Comparison of ENCODE assay signal across 20 mouse cellular contexts in the genomic region with DNA sequence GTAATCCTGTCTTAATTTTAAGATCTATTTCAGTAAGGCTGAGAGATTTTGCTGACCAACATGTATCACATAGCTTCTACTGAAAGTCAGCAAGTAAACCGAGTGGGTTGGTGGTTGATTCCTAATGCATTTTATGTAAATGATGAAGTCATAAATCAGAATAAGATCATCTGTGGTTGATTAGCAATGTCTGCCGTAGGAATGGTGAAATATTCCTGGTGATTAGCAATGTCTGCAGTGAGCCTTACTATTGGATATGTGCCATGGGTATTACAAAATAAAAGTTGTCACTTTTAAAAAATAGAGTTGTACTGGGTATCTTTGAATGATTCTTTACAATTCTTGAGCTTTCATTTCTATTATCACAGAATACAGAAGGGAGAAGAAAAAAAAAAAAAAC. TPM values are rescaled to one million over a fixed set of nuclear protein-coding genes. Genes with fewer than 3 reads are reported as not detected.
"Had no signal": no experiment of that assay in that cellular context is flagged by ENCODE, and none has a peak within 500 bp of the region (broad histone marks: within the 10 kb centered on the region; RNA-seq: fewer than 3 reads in every experiment).

No protein-coding gene starts in this region.

- H3K4me3 ChIP-seq: megakaryocyte, embryonic 14.5 days; midbrain, embryonic 13.5 days; midbrain, embryonic 15.5 days; myocyte; neural tube, embryonic 13.5 days; neural tube, embryonic 15.5 days had no signal

- H3K4me1 ChIP-seq: megakaryocyte, embryonic 14.5 days had no signal

- H3K27ac ChIP-seq: liver, embryonic 14.5 days; macrophage; midbrain, embryonic 13.5 days; midbrain, embryonic 15.5 days; neural tube, embryonic 13.5 days; neural tube, embryonic 15.5 days had no signal

- H3K4me2 ChIP-seq: midbrain, embryonic 11.5 days; midbrain, embryonic 13.5 days; midbrain, embryonic 15.5 days; neural tube, embryonic 13.5 days; neural tube, embryonic 15.5 days had no signal

- H3K9ac ChIP-seq: liver, embryonic 14.5 days; midbrain, embryonic 13.5 days; midbrain, embryonic 15.5 days; neural tube, embryonic 13.5 days; neural tube, embryonic 15.5 days had no signal

- H3K27me3 ChIP-seq: megakaryocyte, embryonic 14.5 days; midbrain, embryonic 13.5 days; midbrain, embryonic 15.5 days; neural tube, embryonic 13.5 days; neural tube, embryonic 15.5 days had no signal

- DNase-seq: lung, adult 2 months; lung, postnatal 14 days; retina, postnatal 1 day; right cerebral cortex, adult 18-20 months; right cerebral cortex, postnatal 25 days; right cerebral cortex, postnatal 4 days; spleen, adult 18-20 months; thymus, adult 18-20 months; thymus, postnatal 14 days; thymus, postnatal 36 days had no signal

- ATAC-seq: midbrain, embryonic 13.5 days; midbrain, embryonic 15.5 days had no signal

- H3K9me3 ChIP-seq: midbrain, embryonic 13.5 days; midbrain, embryonic 15.5 days; neural tube, embryonic 13.5 days; neural tube, embryonic 15.5 days had no signal

- H3K36me3 ChIP-seq: midbrain, embryonic 13.5 days; midbrain, embryonic 15.5 days; neural tube, embryonic 13.5 days; neural tube, embryonic 15.5 days had no signal

RNA-seq across cellular contexts. Expression of gene Sox9, which starts 39.5 kb away (rescaled TPM):
- total RNA-seq: megakaryocyte progenitor cell, adult 5-6 weeks had no signal
- polyA plus RNA-seq: macrophage had no signal
